Mouse (Mus musculus) neural tube, embryonic 14.5 days (tissue): ENCODE measurements around the gene Atg9b. TPM values are rescaled to one million over a fixed set of nuclear protein-coding genes. Genes with fewer than 3 reads are reported as not detected.

ENCODE experiments used
- ATAC-seq: fragments of 200-750 bp; cut with Nextera tagmentation; 2 replicates; pipeline ENCODE4 v1.8.0; 2017; ENCODE audit warnings: low read depth, mild to moderate bottlenecking, moderate TSS enrichment, moderate library complexity
- H3K27ac ChIP-seq: fragments of 300-500 bp; sonication (generic); 2 replicates; pipeline ENCODE4 v1.5.1; 2014; ENCODE audit warnings: low read depth, mild to moderate bottlenecking, control low read depth, low read length, moderate library complexity, mixed read lengths
- H3K27me3 ChIP-seq: fragments of 300-500 bp; sonication (generic); 2 replicates; pipeline ENCODE4 v1.6.1; 2014; ENCODE audit warnings: low read length; ENCODE audit not compliant: control insufficient read depth, insufficient read depth
- H3K36me3 ChIP-seq: fragments of 300-500 bp; sonication (generic); 2 replicates; pipeline ENCODE4 v1.6.1; 2014; ENCODE audit warnings: low read length, mixed read lengths; ENCODE audit not compliant: control insufficient read depth, insufficient read depth
- H3K4me1 ChIP-seq: fragments of 300-500 bp; sonication (generic); 2 replicates; pipeline ENCODE4 v1.6.1; 2014; ENCODE audit warnings: low read length; ENCODE audit not compliant: control insufficient read depth, insufficient read depth
- H3K4me2 ChIP-seq: fragments of 300-500 bp; sonication (generic); 2 replicates; pipeline ENCODE4 v1.6.1; 2014; ENCODE audit warnings: mild to moderate bottlenecking, low read depth, low read length, control low read depth
- H3K4me3 ChIP-seq: fragments of 300-500 bp; sonication (generic); 2 replicates; pipeline ENCODE4 v1.5.1; 2014; ENCODE audit warnings: low read depth, low read length, control low read depth, mixed read lengths
- H3K9ac ChIP-seq: fragments of 300-500 bp; sonication (generic); replicated peaks from 2 replicates; pipeline ENCODE4 v1.6.1; 2014; ENCODE audit warnings: low read depth, mild to moderate bottlenecking, control low read depth, low read length, mixed read lengths
- H3K9me3 ChIP-seq: fragments of 300-500 bp; sonication (generic); 2 replicates; pipeline ENCODE4 v1.6.1; 2016; ENCODE audit warnings: low read length; ENCODE audit not compliant: control insufficient read depth
- WGBS: fragments of 180-500 bp; shearing (Covaris S2); extraction: QIAGEN DNeasy Blood & Tissue Kit; methylation state at CpG from one replicate; pipeline ENCODE4 v1.1.7; 2014; 5-methylcytosine and 5-hydroxymethylcytosine counted together
- polyA plus RNA-seq: library from polyadenylated mRNA; unstranded; fragments of >200 nt; fragmentation: Nextera tagmentation; extraction: Ambion mirVana; gene quantifications from 2 replicates; pipeline ENCODE4 v1.2.1, GENCODE M21; 2014

Atg9b gene
- polyA plus RNA-seq, 1 experiment from 2014 or later: 2.2 TPM

DNA sequence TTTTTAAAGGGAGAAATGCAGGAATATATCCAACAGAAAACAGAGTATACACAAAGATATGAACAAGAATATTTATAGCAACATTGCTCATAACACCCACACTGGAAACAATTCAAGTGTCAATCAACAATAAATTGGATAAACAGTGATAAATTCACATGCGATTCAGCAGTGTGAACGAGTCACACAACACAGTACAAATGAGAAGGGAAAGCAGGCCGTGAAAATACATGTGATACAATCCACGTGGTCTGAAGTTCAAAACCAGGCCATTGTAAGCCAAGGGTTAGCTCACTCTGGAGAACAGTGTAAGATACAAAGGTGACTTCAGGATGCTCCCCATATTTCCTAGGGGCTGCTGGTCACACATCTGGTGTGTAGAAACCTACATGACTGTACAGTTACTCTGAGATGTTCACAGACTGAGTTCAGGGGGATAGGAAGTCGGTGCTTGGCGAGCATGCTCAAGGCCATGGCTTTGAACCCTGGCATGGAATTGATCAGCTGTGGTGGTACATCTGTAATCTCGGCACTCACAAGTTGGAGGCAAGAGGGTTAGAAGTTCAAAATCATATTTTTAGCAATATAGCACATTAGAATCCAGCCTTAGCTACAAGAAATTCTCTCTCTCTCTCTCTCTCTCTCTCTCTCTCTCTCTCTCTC lies 17.1 kb downstream of the Atg9b start:
- H3K4me2 ChIP-seq: no peak overlapping the region
- H3K36me3 ChIP-seq: no peaks in the 10 kb centered on the region
- WGBS: 89% methylated on average over 7 of the region's 7 CpGs
- H3K27me3 ChIP-seq: no peaks in the 10 kb centered on the region
- no peak overlapping the region for H3K9ac ChIP-seq
- H3K4me1 ChIP-seq: no peaks in the 10 kb centered on the region
- no peak overlapping the region for H3K4me3 ChIP-seq
- no peak overlapping the region for H3K27ac ChIP-seq
- ATAC-seq: no peak
- H3K9me3 ChIP-seq: no peaks in the 10 kb centered on the region

DNA sequence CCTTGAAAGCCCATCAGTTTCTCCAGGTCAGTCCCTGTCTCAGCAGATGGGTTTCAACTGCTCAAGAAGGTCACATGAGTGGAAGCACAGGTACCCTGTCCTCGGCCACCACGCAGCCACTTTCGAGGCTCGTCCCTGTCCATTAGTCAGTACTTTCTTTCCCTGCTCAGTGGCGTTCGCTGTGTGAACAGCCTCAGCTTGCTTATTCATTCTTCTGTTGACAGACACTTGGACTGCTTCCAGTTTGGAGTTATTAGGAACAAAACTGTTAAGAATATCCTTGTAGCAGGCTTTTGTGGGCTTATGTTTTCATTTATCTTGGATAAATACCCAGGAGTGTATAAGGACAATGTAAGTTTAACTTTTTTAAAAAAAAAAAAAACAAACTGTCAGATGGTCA lies 17.7 kb downstream of the Atg9b start:
- no peaks in the 10 kb centered on the region for H3K36me3 ChIP-seq
- no peaks in the 10 kb centered on the region for H3K9me3 ChIP-seq
- WGBS: 66% methylated on average over 6 of the region's 6 CpGs
- H3K9ac ChIP-seq: no peak overlapping the region
- ATAC-seq: no peak
- no peak overlapping the region for H3K4me2 ChIP-seq
- no peak overlapping the region for H3K27ac ChIP-seq
- H3K4me3 ChIP-seq: no peak overlapping the region
- H3K4me1 ChIP-seq: no peaks in the 10 kb centered on the region
- no peaks in the 10 kb centered on the region for H3K27me3 ChIP-seq

DNA sequence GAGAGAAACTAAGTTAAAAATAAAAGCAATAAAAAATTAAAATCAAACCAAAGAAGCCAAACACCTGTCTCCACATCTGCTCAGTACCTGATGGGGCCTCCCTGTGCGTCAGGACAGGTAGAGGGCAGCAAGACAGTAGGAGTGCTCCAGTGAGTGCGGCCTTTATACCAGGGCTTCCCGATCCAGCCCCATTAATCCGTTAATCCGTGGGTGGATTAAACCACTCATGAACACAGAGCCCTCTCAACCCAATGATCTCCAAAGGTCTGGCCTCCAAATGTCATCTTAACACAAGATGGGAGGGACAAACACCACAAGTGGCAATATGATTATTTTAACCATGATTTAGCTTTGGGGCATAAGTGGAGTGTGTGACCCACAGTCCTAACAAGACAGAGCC lies 18.1 kb downstream of the Atg9b start:
- no peaks in the 10 kb centered on the region for H3K4me1 ChIP-seq
- H3K4me3 ChIP-seq: no peak overlapping the region
- no peaks in the 10 kb centered on the region for H3K36me3 ChIP-seq
- no peaks in the 10 kb centered on the region for H3K9me3 ChIP-seq
- ATAC-seq: no peak
- WGBS: 79% methylated on average over 5 of the region's 5 CpGs
- no peak overlapping the region for H3K4me2 ChIP-seq
- no peak overlapping the region for H3K9ac ChIP-seq
- H3K27ac ChIP-seq: no peak overlapping the region
- no peaks in the 10 kb centered on the region for H3K27me3 ChIP-seq

DNA sequence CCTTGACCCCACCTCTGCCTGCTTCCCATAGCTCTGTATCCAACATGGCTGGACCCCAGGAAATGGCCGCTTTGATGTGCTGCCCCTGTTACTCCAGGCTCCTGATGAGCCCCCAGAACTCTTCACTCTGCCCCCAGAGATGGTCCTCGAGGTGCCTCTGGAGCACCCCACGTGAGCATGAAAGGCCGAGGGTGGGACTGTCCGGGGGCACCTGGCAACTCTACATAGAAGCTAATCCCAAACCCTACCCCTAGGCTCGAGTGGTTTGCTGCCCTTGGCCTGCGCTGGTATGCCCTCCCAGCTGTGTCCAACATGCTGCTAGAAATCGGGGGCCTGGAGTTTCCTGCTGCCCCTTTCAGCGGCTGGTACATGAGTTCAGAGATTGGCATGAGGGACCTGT lies 22.2 kb downstream of the Atg9b start:
- Histone ChIP-seq H3K27ac (no peak overlapping the region), H3K9ac (no peak overlapping the region), H3K27me3 (no peaks in the 10 kb centered on the region), H3K4me3 (no peak overlapping the region), H3K9me3 (no peaks in the 10 kb centered on the region), H3K4me1 (no peaks in the 10 kb centered on the region), H3K36me3 (no peaks in the 10 kb centered on the region), H3K4me2 (no peak overlapping the region)
- WGBS: 92% methylated on average over 9 of the region's 9 CpGs
- no peak for ATAC-seq

DNA sequence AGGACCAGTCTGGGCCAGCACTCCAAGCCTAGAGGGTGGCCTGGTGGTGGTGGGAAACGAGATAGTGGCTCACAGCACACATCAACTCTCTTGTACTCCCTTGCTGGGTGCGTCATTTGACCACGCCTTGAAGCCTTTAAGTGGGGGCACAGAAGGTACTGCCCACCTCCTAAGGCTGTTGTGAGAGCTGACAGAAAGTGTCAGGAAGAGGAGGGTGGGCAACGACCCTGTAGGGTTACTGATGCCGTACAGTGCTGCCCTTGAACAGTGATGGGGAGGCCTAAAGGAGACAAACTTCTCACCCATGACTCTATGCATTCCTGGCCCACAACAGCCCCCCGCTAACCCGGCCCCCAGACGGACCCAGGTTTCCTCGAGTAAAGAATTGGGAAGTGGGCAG lies 25.5 kb downstream of the Atg9b start:
- H3K4me3 ChIP-seq: no peak overlapping the region
- H3K4me2 ChIP-seq: no peak overlapping the region
- ATAC-seq: no peak
- WGBS: 82% methylated on average over 9 of the region's 9 CpGs
- no peaks in the 10 kb centered on the region for H3K36me3 ChIP-seq
- H3K27me3 ChIP-seq: no peaks in the 10 kb centered on the region
- no peak overlapping the region for H3K27ac ChIP-seq
- H3K9ac ChIP-seq: no peak overlapping the region
- no peaks in the 10 kb centered on the region for H3K9me3 ChIP-seq
- H3K4me1 ChIP-seq: no peaks in the 10 kb centered on the region

DNA sequence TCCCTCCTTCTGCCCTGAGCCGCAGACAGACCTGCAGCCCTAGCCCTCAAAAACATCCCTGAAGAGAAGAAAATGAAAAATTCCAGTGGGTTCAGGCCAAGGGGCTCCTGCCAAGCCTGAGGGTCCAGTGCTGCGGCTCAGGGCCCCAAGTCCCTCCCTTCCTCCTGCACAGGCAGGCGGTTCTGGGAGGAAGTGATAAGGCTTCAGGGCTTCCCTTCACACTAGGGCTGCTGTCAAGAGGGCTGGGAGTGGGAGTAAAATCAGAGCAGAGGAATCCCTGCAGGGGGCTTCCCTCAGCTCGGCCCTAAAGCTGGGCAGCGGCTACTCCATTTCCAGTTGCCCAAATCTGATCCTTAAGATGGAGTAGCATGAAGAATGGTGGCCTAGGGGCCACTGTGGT lies 26.4 kb downstream of the Atg9b start:
- 39% methylated on average over 5 of the region's 5 CpGs for WGBS
- no peaks in the 10 kb centered on the region for H3K4me1 ChIP-seq
- H3K27ac ChIP-seq: no peak overlapping the region
- no peak overlapping the region for H3K4me3 ChIP-seq
- no peak overlapping the region for H3K4me2 ChIP-seq
- H3K36me3 ChIP-seq: no peaks in the 10 kb centered on the region
- H3K27me3 ChIP-seq: no peaks in the 10 kb centered on the region
- ATAC-seq: no peak
- no peaks in the 10 kb centered on the region for H3K9me3 ChIP-seq
- no peak overlapping the region for H3K9ac ChIP-seq

DNA sequence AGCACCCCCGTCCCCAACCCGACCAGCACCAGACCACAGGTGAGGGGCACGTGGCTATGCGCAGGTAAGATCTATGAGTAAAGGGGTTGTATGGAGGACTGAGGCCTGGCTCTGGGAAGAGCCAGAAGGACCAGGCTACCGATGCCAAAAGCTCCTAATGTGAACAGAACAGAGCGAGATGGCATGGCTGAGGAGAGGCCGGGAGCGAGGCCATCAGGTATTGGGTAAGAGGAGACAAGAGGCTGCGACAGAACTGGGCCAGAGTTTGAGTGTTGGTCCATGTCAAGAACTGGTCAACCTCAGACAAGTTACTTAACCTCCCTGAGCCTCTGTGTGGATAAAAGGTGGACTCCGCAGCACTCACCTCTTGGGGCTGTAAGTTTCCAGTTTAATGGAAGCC lies 27.0 kb downstream of the Atg9b start:
- ATAC-seq: no peak
- H3K4me2 ChIP-seq: no peak overlapping the region
- H3K27ac ChIP-seq: no peak overlapping the region
- H3K27me3 ChIP-seq: no peaks in the 10 kb centered on the region
- H3K4me3 ChIP-seq: no peak overlapping the region
- 90% methylated on average over 10 of the region's 10 CpGs for WGBS
- H3K36me3 ChIP-seq: no peaks in the 10 kb centered on the region
- no peaks in the 10 kb centered on the region for H3K9me3 ChIP-seq
- H3K9ac ChIP-seq: no peak overlapping the region
- H3K4me1 ChIP-seq: no peaks in the 10 kb centered on the region

DNA sequence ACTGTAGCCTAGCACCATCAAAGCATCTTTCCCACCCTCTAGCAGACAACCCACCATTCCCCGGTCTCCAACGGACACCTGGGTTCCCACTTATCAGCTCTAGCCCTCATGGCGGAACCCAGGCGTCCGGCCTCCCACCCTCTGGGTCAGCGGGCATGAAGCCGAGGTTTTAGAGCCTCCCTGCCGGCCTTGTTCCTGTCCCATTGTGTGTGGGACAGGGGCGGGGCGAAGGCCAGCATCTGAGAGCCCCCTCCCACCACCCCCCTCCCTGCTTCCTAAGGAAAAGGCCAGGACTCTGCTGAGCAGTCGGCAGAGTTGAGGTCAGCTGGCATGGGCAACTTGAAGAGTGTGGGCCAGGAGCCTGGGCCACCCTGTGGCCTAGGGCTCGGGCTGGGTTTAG lies 27.4 kb downstream of the Atg9b start, which contains the start of gene Nos3:
TSS of gene Nos3 (plus strand) at position 303 of the 400 bp plus-strand sequence.
- no peak within 1 kb of the TSS for H3K9ac ChIP-seq
- no peak within 1 kb of the TSS for H3K27ac ChIP-seq
- H3K9me3 ChIP-seq: no peaks in the 10 kb centered on the region
- H3K4me1 ChIP-seq: no peaks in the 10 kb centered on the region
- no peak for ATAC-seq
- H3K36me3 ChIP-seq: no peaks in the 10 kb centered on the region
- no peaks in the 10 kb centered on the region for H3K27me3 ChIP-seq
- H3K4me2 ChIP-seq: no peak within 1 kb of the TSS
- H3K4me3 ChIP-seq: no peak within 1 kb of the TSS
- WGBS: 42% methylated on average over 12 of the region's 12 CpGs

DNA sequence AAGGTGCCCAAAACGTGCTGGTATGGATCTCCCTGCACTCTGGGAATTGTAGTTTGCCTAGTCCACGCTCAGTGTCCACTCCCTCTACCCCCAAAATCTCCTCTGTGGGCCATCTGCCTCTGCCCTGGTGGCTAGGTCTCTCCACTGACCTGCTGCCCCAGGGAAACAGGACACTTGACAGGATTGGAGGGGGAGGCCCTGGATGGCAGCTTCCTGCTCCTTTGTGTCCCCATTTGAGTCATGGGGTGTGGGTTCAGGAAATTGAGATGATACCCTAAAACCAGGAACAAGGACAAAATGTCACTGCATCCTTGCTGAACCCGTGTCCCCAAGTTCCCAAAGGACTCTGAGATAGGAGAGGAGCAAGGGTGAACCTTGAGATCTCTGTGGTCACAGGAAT lies 27.9 kb downstream of the Atg9b start:
- Histone ChIP-seq H3K4me1 (no peaks in the 10 kb centered on the region), H3K27ac (no peak overlapping the region), H3K4me2 (no peak overlapping the region), H3K9ac (no peak overlapping the region), H3K27me3 (no peaks in the 10 kb centered on the region), H3K36me3 (no peaks in the 10 kb centered on the region), H3K9me3 (no peaks in the 10 kb centered on the region), H3K4me3 (no peak overlapping the region)
- WGBS: 69% methylated on average over 3 of the region's 3 CpGs
- no peak for ATAC-seq
